Mouse (Mus musculus) stomach, embryonic 16.5 days (tissue): ENCODE measurements around the gene Oit3. TPM values are rescaled to one million over a fixed set of nuclear protein-coding genes. Genes with fewer than 3 reads are reported as not detected.

ENCODE experiments used
- ATAC-seq: fragments of 200-750 bp; cut with Nextera tagmentation; 2 replicates; pipeline ENCODE4 v1.8.0; 2017; ENCODE audit warnings: moderate number of reproducible peaks, moderate TSS enrichment; ENCODE audit not compliant: insufficient read depth, low FRiP score
- H3K27ac ChIP-seq: fragments of 300-500 bp; sonication (generic); 2 replicates; pipeline ENCODE4 v1.5.1; 2014; ENCODE audit warnings: low read length
- H3K27me3 ChIP-seq: fragments of 300-500 bp; sonication (generic); 2 replicates; pipeline ENCODE4 v1.6.1; 2014; ENCODE audit warnings: low read length, control low read depth, mixed read lengths; ENCODE audit not compliant: control insufficient read depth, insufficient read depth
- H3K36me3 ChIP-seq: fragments of 300-500 bp; sonication (generic); 2 replicates; pipeline ENCODE4 v1.6.1; 2014; ENCODE audit warnings: low read length; ENCODE audit not compliant: control insufficient read depth, insufficient read depth
- H3K4me1 ChIP-seq: fragments of 300-500 bp; sonication (generic); 2 replicates; pipeline ENCODE4 v1.6.1; 2014; ENCODE audit warnings: low read length, control low read depth, mixed read lengths; ENCODE audit not compliant: control insufficient read depth, insufficient read depth
- H3K4me2 ChIP-seq: fragments of 300-500 bp; sonication (generic); 2 replicates; pipeline ENCODE4 v1.6.1; 2014; ENCODE audit warnings: low read depth, low read length, mixed read lengths
- H3K4me3 ChIP-seq: fragments of 300-500 bp; sonication (generic); replicated peaks from 2 replicates; pipeline ENCODE4 v1.5.1; 2014; ENCODE audit warnings: mild to moderate bottlenecking, low read length
- H3K9ac ChIP-seq: fragments of 300-500 bp; sonication (generic); 2 replicates; pipeline ENCODE4 v1.6.1; 2014; ENCODE audit warnings: low read length
- H3K9me3 ChIP-seq: fragments of 300-500 bp; sonication (generic); replicated peaks from 2 replicates; pipeline ENCODE4 v1.6.1; 2016; ENCODE audit warnings: low read length, control low read depth; ENCODE audit not compliant: control insufficient read depth
- WGBS: fragments of 180-500 bp; shearing (Covaris S2); extraction: QIAGEN DNeasy Blood & Tissue Kit; methylation state at CpG from one replicate; pipeline ENCODE4 v1.1.7; 2014; 5-methylcytosine and 5-hydroxymethylcytosine counted together
- polyA plus RNA-seq: library from polyadenylated mRNA; unstranded; fragments of >200 nt; fragmentation: Nextera tagmentation; extraction: Ambion mirVana; gene quantifications from 2 replicates; pipeline ENCODE4 v1.2.1, GENCODE M21; 2015

Gene Oit3
- polyA plus RNA-seq, 1 experiment from 2014 or later: 3.2 TPM

- Histone ChIP-seq H3K4me3 (no peak overlapping the region), H3K27me3 (no peaks in the 10 kb centered on the region), H3K36me3 (0 out of 2 replicates have a peak, but pooled peaks cover 3% of the 10 kb centered on the region), H3K9me3 (no peaks in the 10 kb centered on the region), H3K4me2 (no peak overlapping the region), H3K27ac (no peak overlapping the region), H3K9ac (no peak overlapping the region), H3K4me1 (no peaks in the 10 kb centered on the region)
- WGBS: 85% methylated on average over 6 of the region's 6 CpGs
- no peak for ATAC-seq
Observed at GRCm38 (mm10) chr10:59462307-59462706, 20.7 kb upstream of the Oit3 start.

- no peak for ATAC-seq
- Histone ChIP-seq H3K27me3 (no peaks in the 10 kb centered on the region), H3K4me3 (no peak overlapping the region), H3K27ac (no peak overlapping the region), H3K9ac (no peak overlapping the region), H3K4me2 (no peak overlapping the region), H3K9me3 (no peaks in the 10 kb centered on the region), H3K36me3 (peaks cover 4% of the 10 kb centered on the region; the same call in 1 of the 2 replicates), H3K4me1 (no peaks in the 10 kb centered on the region)
- 86% methylated on average over 12 of the region's 12 CpGs for WGBS
Observed at GRCm38 (mm10) chr10:59459767-59460166, 18.2 kb upstream of the Oit3 start.

GRCm38 (mm10) chr10:59454631-59455030 is 13.1 kb upstream of the Oit3 start:
- H3K4me3 ChIP-seq: no peak overlapping the region
- no peaks in the 10 kb centered on the region for H3K4me1 ChIP-seq
- no peaks in the 10 kb centered on the region for H3K27me3 ChIP-seq
- H3K4me2 ChIP-seq: no peak overlapping the region
- no peak overlapping the region for H3K27ac ChIP-seq
- peaks cover 6% of the 10 kb centered on the region; the same call in 1 of the 2 replicates for H3K36me3 ChIP-seq
- H3K9me3 ChIP-seq: no peaks in the 10 kb centered on the region
- no peak overlapping the region for H3K9ac ChIP-seq
- 98% methylated on average over 15 of the region's 15 CpGs for WGBS
- ATAC-seq: no peak

- 47% methylated on average over 5 of the region's 5 CpGs for WGBS
Observed at GRCm38 (mm10) chr10:59451839-59452238, 10.3 kb upstream of the Oit3 start.

GRCm38 (mm10) chr10:59447546-59447945 is 6.0 kb upstream of the Oit3 start:
- H3K4me3 ChIP-seq: no peak overlapping the region
- H3K36me3 ChIP-seq: no peaks in the 10 kb centered on the region
- no peak overlapping the region for H3K27ac ChIP-seq
- no peaks in the 10 kb centered on the region for H3K4me1 ChIP-seq
- WGBS: 70% methylated on average over 9 of the region's 9 CpGs
- no peaks in the 10 kb centered on the region for H3K9me3 ChIP-seq
- no peak overlapping the region for H3K9ac ChIP-seq
- ATAC-seq: no peak
- H3K4me2 ChIP-seq: no peak overlapping the region
- H3K27me3 ChIP-seq: no peaks in the 10 kb centered on the region

More at GRCm38 (mm10) chr10:59451839-59452238, 10.3 kb upstream of the Oit3 start:
- Histone ChIP-seq H3K9me3 (no peaks in the 10 kb centered on the region), H3K9ac (no peak overlapping the region), H3K27me3 (no peaks in the 10 kb centered on the region), H3K27ac (no peak overlapping the region), H3K4me1 (no peaks in the 10 kb centered on the region), H3K36me3 (peaks cover 3% of the 10 kb centered on the region; the same call in 1 of the 2 replicates), H3K4me3 (no peak overlapping the region), H3K4me2 (no peak overlapping the region)
- peak; percentile 44; the same call in 1 of the 2 replicates for ATAC-seq

GRCm38 (mm10) chr10:59446911-59447437 is 5.4 kb upstream of the Oit3 start:
- Histone ChIP-seq H3K9me3 (no peaks in the 10 kb centered on the region), H3K9ac (no peak overlapping the region), H3K4me1 (no peaks in the 10 kb centered on the region), H3K36me3 (no peaks in the 10 kb centered on the region), H3K27me3 (no peaks in the 10 kb centered on the region), H3K4me2 (no peak overlapping the region), H3K27ac (no peak overlapping the region), H3K4me3 (no peak overlapping the region)
- WGBS: 86% methylated on average over 10 of the region's 10 CpGs
- ATAC-seq: no peak

GRCm38 (mm10) chr10:59444635-59445034 is 3.1 kb upstream of the Oit3 start:
- Histone ChIP-seq H3K4me1 (peaks cover 4% of the 10 kb centered on the region; the same call in 1 of the 2 replicates), H3K4me2 (no peak overlapping the region), H3K27ac (no peak overlapping the region), H3K36me3 (no peaks in the 10 kb centered on the region), H3K9me3 (no peaks in the 10 kb centered on the region), H3K27me3 (no peaks in the 10 kb centered on the region), H3K9ac (no peak overlapping the region), H3K4me3 (no peak overlapping the region)
- 37% methylated on average over 8 of the region's 8 CpGs for WGBS
- no peak for ATAC-seq

- no peak overlapping the region for H3K27ac ChIP-seq
- no peaks in the 10 kb centered on the region for H3K9me3 ChIP-seq
- 65% methylated on average over 3 of the region's 3 CpGs for WGBS
- no peaks in the 10 kb centered on the region for H3K36me3 ChIP-seq
- no peaks in the 10 kb centered on the region for H3K27me3 ChIP-seq
- H3K9ac ChIP-seq: no peak overlapping the region
- H3K4me1 ChIP-seq: peaks cover 6% of the 10 kb centered on the region; the same call in 1 of the 2 replicates
- no peak overlapping the region for H3K4me2 ChIP-seq
- H3K4me3 ChIP-seq: no peak overlapping the region
- ATAC-seq: no peak
Observed at GRCm38 (mm10) chr10:59444106-59444505, 2.5 kb upstream of the Oit3 start.

GRCm38 (mm10) chr10:59443212-59443611 is 1.6 kb upstream of the Oit3 start:
- 8% methylated on average over 7 of the region's 7 CpGs for WGBS
- ATAC-seq: no peak
- Histone ChIP-seq H3K27ac (no peak overlapping the region), H3K4me2 (no peak overlapping the region), H3K4me3 (no peak overlapping the region), H3K9me3 (no peaks in the 10 kb centered on the region), H3K27me3 (no peaks in the 10 kb centered on the region), H3K4me1 (peaks cover 6% of the 10 kb centered on the region; the same call in 1 of the 2 replicates), H3K9ac (no peak overlapping the region), H3K36me3 (no peaks in the 10 kb centered on the region)
